Mouse (Mus musculus): ENCODE data around the gene Rmnd1.
"Not testable (repeated sequence)": the region's sequence is repeated elsewhere in the genome, so short reads cannot be mapped to it uniquely, and the experiment has no call there.

Rmnd1 gene

GRCm38 (mm10) chr10:4432123-4432931 is at the start of gene Rmnd1, which contains the start of gene Armt1:
TSS of gene Rmnd1 (minus strand) at chr10:4432388.
TSS of gene Armt1 (plus strand) at chr10:4432467.
- DNase-seq (ENCODE audit: low spot score) = peak; percentile 92

DNA sequence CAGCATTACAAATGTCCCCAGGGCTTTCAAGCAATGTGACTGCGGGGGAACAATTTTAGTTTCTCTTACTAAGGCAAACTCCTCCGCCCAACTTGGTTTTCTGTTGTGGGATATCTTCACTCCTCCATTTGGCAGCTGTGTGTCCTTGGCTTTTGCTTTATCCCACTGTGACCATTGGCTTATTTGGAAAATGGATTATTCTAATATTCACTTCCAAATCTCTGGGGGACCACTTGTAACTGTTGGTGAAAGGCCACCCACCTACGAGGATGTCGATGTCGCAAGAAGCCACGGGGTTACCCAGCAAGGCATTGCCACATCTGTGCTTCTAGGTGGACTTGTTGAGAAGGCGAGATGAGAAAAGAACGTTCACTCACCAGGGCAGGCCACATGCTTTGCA is 49.5 kb upstream of the Rmnd1 start:
- DNase-seq (ENCODE audit: low spot score) = peak; percentile 44

DNA sequence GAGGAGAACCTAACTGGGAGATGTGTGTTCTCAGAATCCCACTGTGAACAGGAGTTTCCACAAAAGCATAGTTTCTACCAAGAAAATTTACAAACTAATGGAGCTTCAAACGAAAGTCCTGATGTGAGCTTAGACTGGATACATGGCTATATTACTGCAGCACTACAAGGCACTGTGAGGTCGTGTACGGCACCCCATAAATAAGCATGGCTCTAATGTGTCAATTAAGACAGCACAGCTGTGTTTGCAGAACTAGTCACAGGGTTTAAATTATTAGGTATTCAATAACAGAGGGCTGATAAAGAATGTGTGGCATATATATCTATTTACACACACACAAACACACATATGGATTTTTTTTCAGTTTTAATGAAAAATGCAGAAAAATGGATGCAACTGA is 48.7 kb upstream of the Rmnd1 start:
- DNase-seq (ENCODE audit: low spot score) = no peak

DNA sequence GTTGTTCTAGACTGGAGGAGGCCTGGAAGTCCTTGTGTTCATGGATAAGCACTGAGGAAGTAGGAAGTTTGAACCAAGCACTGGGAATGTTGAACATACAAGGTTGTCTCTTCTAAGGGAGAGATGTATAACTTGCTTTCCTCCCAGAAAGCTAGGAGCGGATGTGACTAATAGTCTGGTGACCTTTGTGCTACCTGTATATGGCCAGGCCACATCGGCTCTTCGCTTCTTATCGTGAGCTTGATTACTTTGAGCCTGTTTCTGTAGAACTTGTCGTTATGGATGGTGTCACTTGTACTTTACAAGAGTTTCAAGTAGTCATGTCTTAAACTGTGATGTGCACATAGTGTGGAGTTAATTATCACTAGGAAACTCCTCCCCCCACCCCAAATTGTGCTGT is 44.4 kb upstream of the Rmnd1 start:
- DNase-seq (ENCODE audit: low spot score) = no peak

- DNase-seq (ENCODE audit: low spot score) = peak; percentile 11
Measured at GRCm38 (mm10) chr10:4475431-4475830, 43.2 kb upstream of the Rmnd1 start.

GRCm38 (mm10) chr10:4473591-4473993 is 41.4 kb upstream of the Rmnd1 start:
- no peak for DNase-seq (ENCODE audit: low spot score)

DNA sequence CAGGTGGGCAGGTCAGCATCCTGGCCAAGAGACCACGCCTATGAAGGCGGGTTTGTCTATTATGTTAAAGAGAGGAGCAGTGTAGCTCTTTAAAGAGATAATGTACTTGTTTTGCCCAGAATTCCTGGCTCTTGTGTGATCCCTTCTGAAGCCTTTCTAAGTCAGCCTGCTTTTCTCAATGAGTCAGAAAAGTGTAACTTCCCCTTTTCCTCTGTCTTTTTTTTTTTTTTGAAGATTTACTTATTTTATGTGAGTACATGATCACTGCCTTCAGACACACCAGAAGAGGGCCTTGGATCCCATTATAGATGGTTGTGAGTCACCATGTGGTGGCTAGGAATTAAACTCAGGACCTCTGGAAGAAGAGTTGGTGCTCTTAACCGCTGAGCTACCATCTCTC is 37.2 kb upstream of the Rmnd1 start:
- no peak for DNase-seq (ENCODE audit: low spot score)

GRCm38 (mm10) chr10:4465799-4466198 is 33.6 kb upstream of the Rmnd1 start:
- DNase-seq (ENCODE audit: low spot score) = no peak

GRCm38 (mm10) chr10:4460201-4460600 is 28.0 kb upstream of the Rmnd1 start:
- DNase-seq (ENCODE audit: low spot score) = no peak

GRCm38 (mm10) chr10:4456409-4456808 is 24.2 kb upstream of the Rmnd1 start:
- no peak for DNase-seq (ENCODE audit: low spot score)

DNA sequence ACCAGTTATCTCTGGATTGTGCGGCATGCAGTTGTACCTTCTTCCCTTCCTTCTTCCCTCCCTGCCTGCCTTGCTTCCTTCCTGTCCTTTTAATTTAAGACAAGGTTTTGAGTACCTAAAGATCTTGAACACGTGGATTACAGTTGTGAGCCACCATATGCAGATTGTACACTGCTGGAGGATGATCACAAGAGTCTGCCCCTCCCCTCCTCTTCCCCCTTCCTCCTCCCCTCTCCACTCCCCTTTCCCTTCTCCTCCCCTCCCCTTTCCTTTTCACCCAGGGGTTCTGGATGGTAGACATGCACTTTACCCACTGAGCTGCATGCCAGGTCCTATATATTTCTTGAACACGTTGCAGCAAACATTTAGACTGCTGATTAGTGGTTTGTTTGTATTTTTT is 3.2 kb upstream of the Rmnd1 start:
- DNase-seq (ENCODE audit: low spot score) = no peak

DNA sequence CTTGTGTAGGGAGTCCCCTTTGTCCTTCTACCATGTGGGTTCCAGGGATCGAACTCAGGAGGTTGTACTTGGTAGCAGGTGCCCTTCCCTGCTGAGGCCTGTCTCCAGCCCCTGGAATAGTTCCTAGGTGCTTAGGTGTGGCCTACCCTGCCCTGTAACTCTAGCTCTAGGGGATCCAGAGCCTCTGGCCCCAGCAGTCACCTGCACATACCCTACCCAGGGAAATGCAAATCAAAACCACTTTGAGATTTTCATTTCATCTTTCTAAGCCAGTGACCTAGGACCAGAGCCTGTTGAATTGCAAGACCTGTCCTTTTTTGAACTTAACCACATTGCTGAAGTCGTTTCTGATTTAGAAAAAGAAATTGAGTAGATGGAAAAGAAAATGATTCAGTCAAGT is 1.7 kb upstream of the Rmnd1 start:
- not testable (repeated sequence) for DNase-seq (ENCODE audit: low spot score)

GRCm38 (mm10) chr10:4432996-4433755 is 988 bp upstream of the Rmnd1 start:
- peak; percentile 51 for DNase-seq (ENCODE audit: low spot score)

DNA sequence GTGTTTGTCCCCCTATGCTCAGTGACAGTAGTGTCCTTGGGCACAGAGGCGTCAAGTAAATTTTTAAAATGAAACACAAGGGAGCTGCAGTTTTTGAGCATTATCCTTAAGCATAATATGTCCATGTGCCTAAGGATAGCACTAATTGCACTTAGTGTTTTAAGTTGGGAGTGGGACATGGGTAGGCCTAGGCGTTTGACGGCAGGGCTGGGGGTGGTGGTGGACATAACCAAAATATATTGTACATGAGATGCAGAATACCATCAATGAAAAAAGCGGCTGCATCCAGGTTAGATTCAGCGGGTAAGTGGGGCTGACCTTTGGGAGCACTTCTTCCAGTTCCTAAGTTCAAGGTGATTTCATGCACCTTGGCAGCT is 454 bp downstream of the Rmnd1 start:
- no peak for DNase-seq (ENCODE audit: low spot score)

- peak; percentile 35 for DNase-seq (ENCODE audit: low spot score)
Measured at GRCm38 (mm10) chr10:4430826-4431225, 1.4 kb downstream of the Rmnd1 start.

DNA sequence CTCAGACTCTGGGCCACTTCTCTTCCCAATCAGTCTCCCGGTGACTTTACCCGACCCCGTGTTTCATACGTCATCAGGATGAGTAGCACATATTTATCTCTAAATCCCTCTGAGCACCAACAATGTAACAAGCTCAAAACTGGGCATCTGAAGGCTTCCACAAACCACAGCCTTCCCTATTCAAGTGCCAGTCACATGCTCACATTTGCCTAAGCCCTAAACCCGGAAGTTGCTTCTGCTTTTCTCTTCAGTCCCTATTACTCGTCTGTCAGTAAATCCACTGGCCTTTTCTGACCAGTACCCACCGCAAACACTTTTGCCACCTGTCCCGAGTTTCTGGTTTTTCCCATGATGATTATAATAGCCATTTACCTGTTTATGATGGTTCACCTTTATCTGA is 1.8 kb downstream of the Rmnd1 start:
- DNase-seq (ENCODE audit: low spot score) = no peak

DNA sequence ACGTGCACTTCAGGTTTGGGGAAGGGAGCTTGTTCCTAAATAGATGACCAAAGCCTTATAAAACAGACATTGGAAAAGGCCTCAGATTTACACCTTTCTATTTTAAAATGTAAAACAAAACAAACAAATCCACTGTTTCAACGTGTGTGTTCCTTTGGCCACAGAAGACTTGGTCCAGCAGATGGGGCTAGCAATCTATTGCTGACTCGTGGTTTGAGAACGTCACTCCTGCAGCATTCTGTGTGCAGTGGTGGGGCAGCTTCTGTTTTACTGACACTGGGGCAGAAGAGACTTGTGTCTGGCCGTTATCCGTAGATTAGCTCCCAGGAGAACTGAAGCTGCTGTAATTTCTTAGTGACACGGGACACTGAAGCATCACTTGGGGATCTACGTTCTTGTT is 6.9 kb downstream of the Rmnd1 start:
- no peak for DNase-seq (ENCODE audit: low spot score)

DNA sequence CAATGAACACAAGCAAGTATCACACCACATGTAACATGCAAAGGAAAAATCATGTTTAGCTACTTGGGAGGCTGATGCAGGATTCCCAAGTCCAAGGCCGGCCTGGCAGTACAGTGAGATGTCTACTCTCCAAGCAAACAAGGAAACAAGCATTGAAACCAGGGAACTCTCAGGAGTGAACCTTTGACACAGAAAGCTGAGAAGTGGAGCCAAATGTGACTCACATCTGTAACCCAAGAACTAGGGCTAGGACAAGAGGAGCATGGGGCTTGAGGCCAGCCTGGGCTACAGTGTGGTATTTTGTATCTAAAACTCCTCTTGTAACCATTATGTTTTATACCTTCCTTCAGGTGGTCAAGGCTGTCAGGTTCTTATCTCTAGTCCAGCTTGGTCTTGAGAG is 25.0 kb downstream of the Rmnd1 start:
- DNase-seq (ENCODE audit: low spot score) = peak; percentile 72

DNA sequence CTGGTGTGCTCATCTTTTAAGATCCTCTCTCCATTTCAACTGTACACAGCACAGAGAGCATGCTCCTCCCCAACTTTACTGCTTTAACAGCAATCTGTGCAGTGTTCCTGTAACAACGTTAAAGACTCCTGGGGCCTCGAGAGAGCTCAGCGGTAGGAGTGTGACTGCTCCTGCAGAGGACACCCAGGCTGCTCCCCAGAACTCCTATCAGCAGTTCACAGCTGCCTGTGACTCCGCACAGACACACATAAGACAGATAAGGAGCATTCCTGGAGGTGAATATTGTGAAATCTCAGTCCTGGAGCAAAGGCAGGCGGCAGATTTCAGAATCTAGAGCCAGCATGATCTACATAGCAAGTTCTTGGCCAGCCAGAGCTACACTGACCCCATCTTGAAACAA is 26.7 kb downstream of the Rmnd1 start:
- DNase-seq (ENCODE audit: low spot score) = no peak

GRCm38 (mm10) chr10:4404895-4405491 is 27.2 kb downstream of the Rmnd1 start:
- peak; percentile 71 for DNase-seq (ENCODE audit: low spot score)

- no peak for DNase-seq (ENCODE audit: low spot score)
Measured at GRCm38 (mm10) chr10:4398058-4398457, 34.1 kb downstream of the Rmnd1 start.

DNA sequence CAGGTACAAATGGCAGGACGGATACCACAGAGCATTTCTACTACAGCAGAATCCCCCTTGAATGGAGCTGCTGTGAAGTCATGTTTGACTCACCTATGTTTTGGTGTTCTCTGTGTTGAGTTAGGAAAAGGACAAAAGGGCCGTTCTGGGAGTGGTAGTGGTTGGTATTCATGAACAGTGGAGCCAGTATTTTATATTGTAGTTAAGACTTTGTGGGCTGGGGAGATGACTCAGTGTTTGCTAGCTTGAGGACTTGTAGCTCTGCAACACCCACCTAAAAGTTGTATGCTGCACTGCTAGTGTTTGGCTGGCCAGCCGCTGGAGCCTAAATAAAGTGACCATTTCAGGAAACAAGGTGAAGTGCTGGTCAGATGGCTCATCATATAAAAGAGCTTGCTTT is 36.9 kb downstream of the Rmnd1 start:
- no peak for DNase-seq (ENCODE audit: low spot score)

DNA sequence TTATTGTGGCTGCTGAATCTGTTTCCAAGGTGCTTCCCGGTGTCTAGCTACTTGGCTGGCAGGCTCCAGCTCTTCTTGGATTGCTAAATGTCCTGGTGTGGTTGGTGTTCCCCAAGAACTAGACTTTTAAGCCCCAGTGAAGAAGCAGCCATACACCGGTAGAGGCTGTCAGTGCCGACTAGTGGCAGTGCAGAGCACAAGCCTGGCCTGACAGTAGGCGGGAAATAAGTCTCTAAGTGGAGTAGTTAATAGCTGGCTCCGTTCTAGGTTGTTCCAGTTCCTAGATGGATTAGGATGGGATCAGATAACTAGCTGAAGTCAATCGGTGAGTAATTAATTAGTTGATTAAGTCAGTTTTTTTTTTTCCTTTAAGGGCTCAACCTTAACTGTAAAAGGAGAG is 40.3 kb downstream of the Rmnd1 start:
- DNase-seq (ENCODE audit: low spot score) = peak; percentile 53
